Mouse (Mus musculus) ovary, adult 18-20 months (tissue): ENCODE data around the gene Slc25a1.

Experiments used
- DNase-seq: peaks from one replicate; pipeline ENCODE4 v3.0.0; 2022; ENCODE audit warnings: low spot score, mixed read lengths

Slc25a1 gene

DNA sequence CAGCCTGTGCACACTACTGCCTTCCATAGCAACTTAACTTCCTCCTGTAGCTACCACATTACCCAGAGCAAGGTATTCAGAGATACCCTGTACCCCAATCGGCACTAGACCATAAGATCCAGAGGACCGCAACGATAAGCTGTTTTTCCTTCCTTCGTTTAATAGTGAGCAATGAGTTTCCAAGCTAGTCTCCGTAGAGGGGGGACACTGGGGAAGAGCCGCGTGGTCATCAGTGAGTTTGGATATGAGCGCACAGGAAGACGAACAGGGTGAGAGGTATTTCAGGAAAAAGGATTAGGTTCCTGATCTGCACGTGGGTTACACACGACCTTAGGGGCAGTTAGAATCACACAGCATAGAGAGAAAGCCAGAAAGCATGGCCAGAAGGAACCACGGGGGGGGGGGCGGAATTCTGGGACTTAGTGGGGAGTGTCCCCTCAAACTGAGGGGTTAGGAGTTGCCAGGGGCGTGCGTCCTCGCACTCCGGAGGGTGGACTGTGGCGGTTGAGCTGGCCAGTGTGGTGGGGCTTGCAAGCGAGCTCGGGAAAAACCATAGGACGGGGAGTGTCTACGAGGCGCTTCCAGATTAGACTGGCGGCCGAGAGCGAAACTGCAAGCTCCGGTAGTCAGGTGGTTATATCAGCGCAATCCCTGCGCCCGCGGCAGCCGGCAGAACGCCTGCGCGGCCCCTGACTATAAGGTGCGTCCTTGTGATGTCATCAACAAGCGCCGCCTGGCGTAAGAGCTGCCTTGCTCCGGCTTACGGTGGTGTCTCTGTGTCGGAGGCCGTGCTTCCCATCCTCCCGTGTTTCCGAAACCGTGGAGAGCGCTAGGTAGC, 6.5 kb downstream of the Slc25a1 start:
- DNase-seq, result peak; percentile 88

DNA sequence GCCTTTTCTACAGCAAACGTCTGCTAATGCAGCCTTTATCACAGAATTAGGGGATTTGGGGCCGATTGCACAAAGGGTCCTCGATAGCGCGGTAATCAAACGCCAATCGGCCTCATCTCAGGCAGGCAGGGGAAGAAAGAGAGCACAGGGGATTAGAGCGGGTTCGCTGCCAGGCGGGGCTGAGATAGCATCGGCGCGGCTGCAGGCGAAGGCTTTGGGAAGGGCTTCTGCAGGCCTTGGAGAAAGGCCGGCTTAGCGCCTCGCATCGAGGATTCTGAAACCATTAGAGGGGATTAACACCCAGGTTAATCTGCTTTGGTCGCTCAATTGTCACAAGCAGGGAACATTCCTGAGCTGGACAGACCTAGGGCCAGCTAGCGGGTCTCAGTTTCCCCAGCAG, 7.4 kb downstream of the Slc25a1 start:
- no peak for DNase-seq

DNA sequence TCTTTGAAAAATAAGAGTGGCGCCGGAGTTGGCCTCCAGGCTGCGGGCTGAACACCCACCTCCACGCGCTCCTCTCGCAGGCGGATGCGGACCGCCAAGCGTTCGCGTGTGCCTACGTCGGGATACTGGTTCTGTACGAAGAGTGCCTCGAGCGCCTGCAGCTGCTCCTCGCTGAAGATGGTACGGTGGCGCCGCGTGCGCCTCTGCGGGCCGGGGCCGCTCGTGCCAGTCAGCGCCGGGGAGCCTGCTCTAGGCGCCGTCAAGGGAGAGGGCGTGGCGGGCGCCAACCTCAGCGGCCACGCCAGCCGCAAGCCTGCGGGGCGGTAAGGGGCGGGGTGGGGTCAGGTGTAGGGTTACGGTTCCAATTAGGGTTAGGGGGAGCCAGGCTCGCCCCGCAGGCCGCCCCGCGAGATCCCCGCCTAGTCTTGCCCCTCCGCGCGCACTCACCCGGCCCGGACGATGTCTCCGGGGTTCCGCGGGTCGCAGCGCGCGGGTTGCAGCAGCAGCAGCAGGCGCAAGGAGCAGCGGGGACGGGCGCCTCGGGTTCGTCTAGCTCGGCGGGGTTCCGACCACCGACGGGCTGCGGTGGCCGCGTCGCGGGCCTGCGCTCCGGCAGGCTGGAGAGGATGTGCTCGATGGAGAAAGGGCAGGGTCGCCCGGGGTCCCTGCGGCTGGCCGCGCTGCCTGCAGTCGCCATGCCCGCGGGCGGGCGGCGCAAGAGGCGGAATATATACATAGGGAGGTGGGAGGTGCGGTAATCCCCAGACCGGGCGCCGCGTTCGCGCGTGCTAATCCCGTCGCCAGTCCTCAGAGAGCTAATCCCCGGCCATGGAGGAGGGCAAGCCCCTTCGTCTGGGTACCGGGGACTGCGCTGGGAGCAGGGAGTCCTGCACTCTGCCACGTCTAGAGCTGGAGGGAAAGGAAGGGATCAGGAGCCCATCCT, 13.4 kb downstream of the Slc25a1 start, which contains the start of gene Gsc2:
TSS of gene Gsc2 (minus strand) at position 753 of the 943 bp plus-strand sequence.
- no peak for DNase-seq

DNA sequence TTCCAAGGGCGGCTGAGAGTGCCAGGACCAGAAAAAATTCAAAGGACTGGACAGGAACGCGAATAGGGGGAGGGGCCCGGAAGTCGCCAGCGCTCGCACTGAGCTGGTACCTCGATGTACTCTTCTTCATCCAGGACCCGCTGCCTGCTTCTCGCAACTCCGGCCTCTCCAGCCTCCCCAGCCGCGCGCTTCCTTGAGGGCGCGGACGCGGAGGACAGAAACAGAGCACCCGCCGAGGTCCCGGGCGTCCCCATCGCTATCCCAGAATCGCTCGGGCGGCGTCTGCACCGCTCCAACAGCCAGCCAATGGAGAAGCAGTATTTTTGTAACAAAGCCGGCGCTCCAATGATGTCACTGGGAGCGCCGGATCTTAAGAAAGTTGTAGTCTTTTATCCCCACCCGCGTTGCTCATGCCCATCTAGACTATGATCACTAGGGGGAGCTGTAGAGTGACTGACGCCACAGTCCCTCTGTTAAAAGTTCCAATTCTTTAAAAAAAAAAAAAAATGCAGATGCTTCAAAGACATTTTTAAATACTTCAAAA, 16.9 kb downstream of the Slc25a1 start, which contains the start of gene Ess2:
TSS of gene Ess2 (minus strand) at position 297 of the 544 bp plus-strand sequence.
- DNase-seq, result peak; percentile 88

DNA sequence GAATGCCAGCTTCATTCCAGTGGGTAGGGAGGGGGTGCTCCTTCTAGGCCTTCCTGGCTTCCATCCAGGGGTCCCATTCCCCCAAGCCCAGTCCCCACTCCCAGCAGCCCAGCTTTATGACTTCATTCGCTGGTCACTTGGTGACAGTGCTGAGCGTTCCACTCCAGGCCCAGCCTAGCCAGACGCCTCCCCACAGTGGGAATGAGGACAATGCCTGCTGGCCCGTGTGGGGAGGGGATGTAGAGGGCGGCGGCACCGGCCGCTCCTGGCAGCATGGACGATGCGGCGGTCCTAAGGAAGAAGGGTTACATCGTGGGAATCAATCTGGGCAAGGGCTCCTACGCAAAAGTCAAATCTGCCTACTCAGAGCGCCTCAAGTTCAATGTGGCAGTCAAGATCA, 29.6 kb downstream of the Slc25a1 start, which contains the start of the genes Dgcr2 and Tssk2:
TSS of gene Dgcr2 (minus strand) at position 101 of the 400 bp plus-strand sequence.
TSS of gene Tssk2 (plus strand) at position 176 of the 400 bp plus-strand sequence.
- no peak for DNase-seq

DNA sequence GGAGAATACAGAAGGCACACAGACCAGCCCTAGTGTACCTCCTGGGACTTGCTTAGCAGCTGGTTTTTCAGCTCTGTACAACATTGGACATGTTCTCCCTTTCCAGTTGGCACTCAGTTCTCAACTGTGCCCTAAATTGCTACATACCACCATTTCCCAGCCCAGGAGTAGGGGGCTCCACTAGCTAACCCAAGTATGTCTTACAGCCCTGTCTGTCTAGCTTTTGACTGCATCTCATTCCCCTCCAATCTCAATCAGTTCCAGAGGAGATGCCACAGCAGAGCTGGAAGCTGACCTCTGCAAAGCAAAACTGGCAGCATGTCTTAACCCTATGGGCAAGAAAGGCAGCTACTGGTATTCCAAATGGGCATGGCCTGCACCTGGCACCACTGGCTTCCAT, 31.9 kb downstream of the Slc25a1 start:
- DNase-seq, result no peak

DNA sequence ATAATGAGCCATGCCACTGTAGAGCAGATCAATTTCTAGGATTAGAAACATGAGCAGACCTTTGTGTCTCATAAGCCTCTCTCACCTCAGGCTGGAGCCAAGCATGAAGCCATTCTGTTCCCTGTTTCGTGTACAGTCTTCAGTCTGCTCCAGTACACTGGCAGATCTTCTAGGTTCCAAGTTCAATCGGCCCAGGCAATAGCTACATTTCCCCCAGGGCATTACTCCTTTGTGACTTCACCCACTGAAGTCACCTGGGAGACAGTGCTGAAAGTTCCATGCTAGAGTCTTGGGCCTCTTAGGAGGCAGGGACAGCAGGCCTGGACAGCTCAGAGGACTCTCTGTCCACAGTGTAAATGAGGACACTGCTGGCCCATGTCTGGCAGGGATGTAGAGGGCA, 34.1 kb downstream of the Slc25a1 start, which contains the start of gene Tssk1:
TSS of gene Tssk1 (plus strand) at position 301 of the 400 bp plus-strand sequence.
- DNase-seq, result no peak

DNA sequence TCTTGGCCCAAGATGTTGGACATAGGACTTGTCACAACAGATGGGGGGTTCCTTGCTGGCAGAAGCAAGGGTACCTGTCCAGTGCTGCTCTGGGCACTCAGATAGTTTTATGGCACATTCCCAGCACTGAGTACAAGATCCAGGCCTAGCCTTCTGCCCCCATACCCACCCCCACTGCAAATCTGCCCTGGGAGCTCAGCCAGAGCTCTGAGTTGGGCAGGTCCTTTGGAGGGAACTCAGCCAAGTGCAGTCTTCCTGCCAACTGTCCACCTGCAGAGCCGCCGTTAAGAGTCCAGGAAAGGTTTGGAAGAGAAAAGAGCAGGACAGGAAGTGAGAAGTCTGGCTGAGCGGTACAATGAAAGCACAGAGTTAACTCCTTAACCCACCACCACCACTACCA, 35.4 kb downstream of the Slc25a1 start:
- peak; percentile 51 for DNase-seq

DNA sequence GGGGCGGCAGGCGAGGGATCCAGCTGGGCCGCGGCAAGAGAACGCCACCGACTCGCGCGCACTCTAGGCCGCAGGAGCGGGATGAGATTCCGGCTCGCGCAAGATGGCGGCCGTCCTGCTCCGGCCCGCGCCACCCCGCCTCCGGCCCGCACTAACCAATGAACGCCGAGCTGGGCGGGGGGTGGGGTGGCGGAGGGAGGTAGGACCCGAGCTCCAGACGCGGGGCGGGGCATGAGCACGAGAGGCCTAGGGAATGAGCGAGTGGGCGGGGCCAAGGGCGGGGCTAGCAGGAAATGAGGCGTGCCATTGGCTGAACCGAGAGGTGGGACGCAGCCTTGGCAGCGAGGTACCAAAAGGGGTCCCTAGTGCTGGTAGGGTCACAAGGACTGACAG, 36.5 kb downstream of the Slc25a1 start, which contains the start of gene Gm20518:
TSS of gene Gm20518 (minus strand) at position 105 of the 393 bp plus-strand sequence.
- peak; percentile 96 for DNase-seq

DNA sequence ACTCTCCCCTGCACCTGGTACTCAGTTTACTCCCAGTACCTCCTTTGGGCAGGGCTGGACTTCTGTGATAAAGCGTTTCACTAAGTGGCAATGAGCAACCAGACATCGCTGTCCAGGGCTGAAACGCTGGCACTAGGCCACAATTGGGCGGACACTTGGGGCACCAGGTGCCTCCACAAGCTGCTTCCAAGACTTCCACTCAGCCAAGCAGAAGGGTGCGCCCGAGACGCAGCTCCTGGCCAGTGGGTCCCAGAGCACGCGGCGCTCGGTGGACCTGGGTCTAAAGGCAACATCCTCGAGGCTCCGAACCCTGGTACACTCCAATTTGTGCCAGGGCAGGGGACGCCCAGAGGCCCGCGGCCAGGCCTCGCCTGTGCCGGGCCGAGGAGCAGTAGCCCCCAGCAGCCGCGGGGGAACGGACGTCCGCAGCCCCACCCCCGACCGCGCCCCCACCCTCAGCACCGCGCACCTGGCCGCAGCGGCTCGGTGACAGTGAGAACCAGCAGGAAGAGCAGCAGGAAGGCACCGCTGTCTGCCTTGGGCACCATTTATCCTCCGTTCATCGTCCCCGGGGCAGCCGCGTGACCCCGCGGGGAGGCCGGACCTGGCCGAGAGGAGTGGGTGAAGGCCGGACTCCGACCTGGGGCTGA, 37.0 kb downstream of the Slc25a1 start:
- DNase-seq, result peak; percentile 69

DNA sequence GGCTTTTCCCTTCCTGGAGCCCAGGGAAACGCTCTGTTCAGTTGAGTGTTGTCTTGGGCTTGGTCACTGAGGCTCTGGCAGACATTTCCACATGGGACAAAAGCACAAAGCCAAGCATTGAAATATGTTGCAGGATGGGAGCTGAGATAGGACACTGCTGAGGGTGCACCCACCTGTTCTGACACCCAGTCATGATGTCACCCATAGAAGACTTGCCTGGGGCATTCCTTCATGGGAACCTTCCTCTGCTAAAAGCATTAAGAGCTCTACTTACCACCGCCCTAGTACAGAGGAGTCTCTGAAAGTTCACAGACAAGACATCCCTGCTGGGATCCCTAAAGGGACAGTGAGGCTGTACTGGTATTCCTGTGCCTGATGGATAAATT, 37.7 kb downstream of the Slc25a1 start:
- no peak for DNase-seq

DNA sequence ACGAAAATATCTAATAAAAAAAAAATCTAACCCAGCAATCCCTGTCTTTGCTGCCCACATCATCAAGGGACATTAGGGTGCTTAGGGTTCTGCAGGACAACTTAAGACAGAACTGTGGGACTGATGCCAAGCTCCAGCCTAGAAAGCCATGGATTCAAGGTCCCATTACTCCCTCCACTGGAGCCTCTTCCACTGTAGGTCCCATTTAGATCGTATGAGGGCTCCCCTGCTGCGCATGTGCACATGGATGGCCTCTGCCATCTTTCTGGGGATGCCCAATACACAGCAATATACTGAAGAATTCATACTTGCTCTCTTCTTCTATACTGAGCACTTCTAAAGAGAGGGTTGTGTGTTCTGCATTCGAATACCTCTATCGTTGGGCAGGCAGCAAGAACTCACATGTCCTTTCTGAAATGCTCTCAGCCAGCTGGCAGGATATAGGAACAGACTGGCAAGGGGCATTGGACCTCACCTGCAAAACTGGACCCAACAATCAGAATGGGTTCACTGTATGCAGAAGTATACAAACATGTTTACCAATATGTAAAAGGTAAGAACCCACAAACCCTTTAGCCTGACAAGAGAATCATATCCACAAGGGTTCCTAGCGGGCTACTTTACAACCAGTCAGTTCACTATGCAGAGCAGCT, 38.2 kb downstream of the Slc25a1 start:
- DNase-seq, result no peak

DNA sequence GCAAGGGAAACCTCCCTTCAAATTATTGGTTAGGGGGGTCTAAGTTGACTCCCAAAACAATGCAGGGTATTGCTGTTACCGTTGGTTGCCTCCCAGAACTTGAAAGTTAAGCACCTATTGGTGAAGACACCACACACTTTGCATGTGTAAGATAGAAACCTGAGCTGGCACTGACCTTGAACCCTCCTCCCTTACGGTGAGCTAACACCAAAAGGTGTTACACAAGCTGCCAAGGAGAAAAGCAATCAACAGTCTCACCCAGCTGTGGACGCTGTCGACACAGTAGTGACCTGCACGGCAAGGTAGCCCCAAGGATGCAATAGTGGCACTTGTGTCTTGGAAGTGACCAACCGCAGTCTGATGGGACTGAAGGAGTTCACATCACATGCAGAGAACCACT, 43.9 kb downstream of the Slc25a1 start:
- no peak for DNase-seq

DNA sequence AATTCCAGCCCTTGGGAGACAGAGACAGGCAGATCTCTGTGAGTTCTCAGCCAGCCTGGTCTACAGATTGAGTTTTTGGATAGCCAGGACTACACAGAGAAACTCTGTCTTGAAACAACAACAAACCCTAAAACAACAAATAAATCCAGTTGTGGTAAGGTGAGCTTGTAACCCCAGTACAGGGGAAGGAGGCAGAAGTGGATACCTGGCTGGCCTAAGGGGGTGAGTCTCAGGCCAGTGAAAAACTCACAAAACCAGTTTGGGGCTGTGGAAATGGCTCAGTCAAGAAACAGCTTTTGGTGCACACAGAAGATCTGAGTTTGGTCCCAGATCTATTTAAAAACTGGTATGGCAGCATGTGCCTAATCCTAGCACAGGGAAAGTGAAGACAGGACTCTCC, 45.8 kb downstream of the Slc25a1 start:
- DNase-seq, result no peak

DNA sequence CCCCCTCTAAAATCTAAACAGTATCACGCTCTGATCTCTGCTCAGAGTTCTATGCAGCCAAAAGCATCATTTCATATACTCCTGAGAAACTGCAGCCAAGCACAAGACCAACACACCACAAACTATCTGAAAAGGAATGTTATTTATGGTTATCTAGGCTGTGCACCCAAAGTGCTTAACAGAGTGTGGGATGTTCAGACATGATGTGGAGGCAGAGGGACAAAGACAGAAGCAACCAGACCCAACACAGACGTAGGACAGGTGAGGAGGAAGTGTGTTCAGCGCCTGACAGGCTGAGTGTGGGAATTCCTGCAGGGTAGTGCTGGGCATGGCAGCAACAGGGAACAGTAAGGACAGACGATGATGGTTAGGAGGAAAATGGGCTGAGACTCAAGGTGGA, 48.4 kb downstream of the Slc25a1 start:
- DNase-seq, result no peak

DNA sequence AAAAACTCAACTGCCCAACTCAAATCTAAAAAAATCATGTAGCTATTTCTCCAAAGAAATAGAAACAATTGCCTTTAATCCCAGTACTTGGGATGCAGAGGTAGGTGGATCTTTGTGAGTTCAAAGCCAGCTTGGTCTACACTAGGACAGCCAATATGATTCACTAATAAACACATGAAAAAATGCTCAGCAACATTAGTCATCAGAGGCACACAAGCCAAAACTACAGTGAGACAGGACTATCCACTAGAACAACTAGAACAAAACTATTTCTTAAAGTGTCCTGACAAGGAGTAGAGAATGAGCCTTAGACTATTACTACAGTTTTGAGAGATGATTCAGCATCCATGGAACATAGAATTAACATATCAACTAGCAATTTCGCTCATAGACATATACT, 51.9 kb downstream of the Slc25a1 start:
- no peak for DNase-seq
